Mouse (Mus musculus): ENCODE measurements around the gene Anapc11. TPM values are rescaled to one million over a fixed set of nuclear protein-coding genes. Genes with fewer than 3 reads are reported as not detected.

Anapc11 gene
- polyA plus RNA-seq (2015; fragmentation: Nextera tagmentation; extraction: Ambion mirVana) = 215 and 224 TPM in 2 replicates

GRCm38 (mm10) chr11:120598283-120598989 lies at the start of gene Anapc11, which contains the start of gene Alyref:
Anapc11 (plus strand) TSS chr11:120598421.
Alyref (minus strand) TSS chr11:120598365.
- Histone ChIP-seq H3K27me3 (ENCODE audit: control insufficient read depth, insufficient read depth, low read depth, low read length) (no peaks in the 10 kb centered on the region), H3K4me2 (ENCODE audit: low read depth, low read length) (peak within 1 kb of the TSS; percentile 92), H3K4me1 (replicated peaks; ENCODE audit: control insufficient read depth, insufficient read depth, low read length) (peaks cover 20% of the 10 kb centered on the region), H3K36me3 (ENCODE audit: control insufficient read depth, insufficient read depth, low read length) (peaks cover 43% of the 10 kb centered on the region), H3K27ac (ENCODE audit: low read length) (peak within 1 kb of the TSS; percentile 87), H3K9ac (ENCODE audit: low read length) (peak within 1 kb of the TSS; percentile 97), H3K4me3 (ENCODE audit: low read length) (peak within 1 kb of the TSS; percentile 93), H3K9me3 (ENCODE audit: control insufficient read depth, low read length) (no peaks in the 10 kb centered on the region)
- peak; percentile 98 for ATAC-seq (ENCODE audit: low read depth)
- under 1% methylated on average over 83 of the region's 88 CpGs for WGBS

GRCm38 (mm10) chr11:120548786-120549167 lies 49.4 kb upstream of the Anapc11 start:
- no peak for ATAC-seq (ENCODE audit: low read depth)
- no peaks in the 10 kb centered on the region for H3K9me3 ChIP-seq (ENCODE audit: control insufficient read depth, low read length)
- peak overlapping the region; percentile 95 for H3K4me2 ChIP-seq (ENCODE audit: low read depth, low read length)
- peaks cover 9% of the 10 kb centered on the region for H3K36me3 ChIP-seq (ENCODE audit: control insufficient read depth, insufficient read depth, low read length)
- peaks cover 24% of the 10 kb centered on the region for H3K4me1 ChIP-seq (replicated peaks; ENCODE audit: control insufficient read depth, insufficient read depth, low read length)
- H3K4me3 ChIP-seq (ENCODE audit: low read length) = peak overlapping the region; percentile 93
- peak overlapping the region; percentile 97 for H3K9ac ChIP-seq (ENCODE audit: low read length)
- no peaks in the 10 kb centered on the region for H3K27me3 ChIP-seq (ENCODE audit: control insufficient read depth, insufficient read depth, low read depth, low read length)
- peak overlapping the region; percentile 96 for H3K27ac ChIP-seq (ENCODE audit: low read length)
- WGBS = 11% methylated on average over 7 of the region's 7 CpGs

GRCm38 (mm10) chr11:120549168-120549945 lies 48.9 kb upstream of the Anapc11 start, which contains the start of gene Mcrip1:
Mcrip1 (minus strand) TSS chr11:120549727.
- no peaks in the 10 kb centered on the region for H3K27me3 ChIP-seq (ENCODE audit: control insufficient read depth, insufficient read depth, low read depth, low read length)
- H3K4me2 ChIP-seq (ENCODE audit: low read depth, low read length) = peak within 1 kb of the TSS; percentile 95
- H3K27ac ChIP-seq (ENCODE audit: low read length) = peak within 1 kb of the TSS; percentile 96
- peak within 1 kb of the TSS; percentile 97 for H3K9ac ChIP-seq (ENCODE audit: low read length)
- peaks cover 24% of the 10 kb centered on the region for H3K4me1 ChIP-seq (replicated peaks; ENCODE audit: control insufficient read depth, insufficient read depth, low read length)
- H3K36me3 ChIP-seq (ENCODE audit: control insufficient read depth, insufficient read depth, low read length) = peaks cover 5% of the 10 kb centered on the region
- peak within 1 kb of the TSS; percentile 93 for H3K4me3 ChIP-seq (ENCODE audit: low read length)
- no peaks in the 10 kb centered on the region for H3K9me3 ChIP-seq (ENCODE audit: control insufficient read depth, low read length)
- ATAC-seq (ENCODE audit: low read depth) = peak; percentile 92
- under 1% methylated on average over 63 of the region's 87 CpGs for WGBS

- H3K9ac ChIP-seq (ENCODE audit: low read length) = peak overlapping the region; percentile 97
- 53% methylated on average over 11 of the region's 11 CpGs for WGBS
These were observed 48.0 kb upstream of the Anapc11 start for GRCm38 (mm10) chr11:120549986-120550809.

GRCm38 (mm10) chr11:120550810-120551440 lies 47.3 kb upstream of the Anapc11 start, which contains the start of gene Ppp1r27:
Ppp1r27 (minus strand) TSS chr11:120551132.
- no peaks in the 10 kb centered on the region for H3K9me3 ChIP-seq (ENCODE audit: control insufficient read depth, low read length)
- ATAC-seq (ENCODE audit: low read depth) = no peak
- no peaks in the 10 kb centered on the region for H3K36me3 ChIP-seq (ENCODE audit: control insufficient read depth, insufficient read depth, low read length)
- H3K4me1 ChIP-seq (replicated peaks; ENCODE audit: control insufficient read depth, insufficient read depth, low read length) = peaks cover 21% of the 10 kb centered on the region
- peak within 1 kb of the TSS; percentile 93 for H3K4me3 ChIP-seq (ENCODE audit: low read length)
- WGBS = 92% methylated on average over 28 of the region's 28 CpGs
- peak within 1 kb of the TSS; percentile 95 for H3K4me2 ChIP-seq (ENCODE audit: low read depth, low read length)
- H3K9ac ChIP-seq (ENCODE audit: low read length) = peak within 1 kb of the TSS; percentile 97
- H3K27ac ChIP-seq (ENCODE audit: low read length) = peak within 1 kb of the TSS; percentile 96; the same call in 1 of the 2 replicates
- no peaks in the 10 kb centered on the region for H3K27me3 ChIP-seq (ENCODE audit: control insufficient read depth, insufficient read depth, low read depth, low read length)

More at GRCm38 (mm10) chr11:120549986-120550809, 48.0 kb upstream of the Anapc11 start:
- H3K27ac ChIP-seq (ENCODE audit: low read length) = peak overlapping the region; percentile 96
- H3K4me3 ChIP-seq (ENCODE audit: low read length) = peak overlapping the region; percentile 93
- no peaks in the 10 kb centered on the region for H3K36me3 ChIP-seq (ENCODE audit: control insufficient read depth, insufficient read depth, low read length)
- no peaks in the 10 kb centered on the region for H3K9me3 ChIP-seq (ENCODE audit: control insufficient read depth, low read length)
- peak; percentile 26; the same call in 1 of the 2 replicates for ATAC-seq (ENCODE audit: low read depth)
- H3K4me2 ChIP-seq (ENCODE audit: low read depth, low read length) = peak overlapping the region; percentile 95
- peaks cover 24% of the 10 kb centered on the region for H3K4me1 ChIP-seq (replicated peaks; ENCODE audit: control insufficient read depth, insufficient read depth, low read length)
- no peaks in the 10 kb centered on the region for H3K27me3 ChIP-seq (ENCODE audit: control insufficient read depth, insufficient read depth, low read depth, low read length)

- Histone ChIP-seq H3K27ac (ENCODE audit: low read length) (no peak overlapping the region), H3K27me3 (ENCODE audit: control insufficient read depth, insufficient read depth, low read depth, low read length) (no peaks in the 10 kb centered on the region), H3K4me2 (ENCODE audit: low read depth, low read length) (no peak overlapping the region), H3K36me3 (ENCODE audit: control insufficient read depth, insufficient read depth, low read length) (no peaks in the 10 kb centered on the region), H3K9ac (ENCODE audit: low read length) (no peak overlapping the region), H3K9me3 (ENCODE audit: control insufficient read depth, low read length) (peaks cover 4% of the 10 kb centered on the region), H3K4me1 (replicated peaks; ENCODE audit: control insufficient read depth, insufficient read depth, low read length) (peaks cover 16% of the 10 kb centered on the region), H3K4me3 (ENCODE audit: low read length) (no peak overlapping the region)
- 67% methylated on average over 5 of the region's 5 CpGs for WGBS
- no peak for ATAC-seq (ENCODE audit: low read depth)
These were observed 45.5 kb upstream of the Anapc11 start for GRCm38 (mm10) chr11:120552736-120553135.

- 77% methylated on average over 7 of the region's 7 CpGs for WGBS
- Histone ChIP-seq H3K9ac (ENCODE audit: low read length) (no peak overlapping the region), H3K27ac (ENCODE audit: low read length) (no peak overlapping the region), H3K4me1 (replicated peaks; ENCODE audit: control insufficient read depth, insufficient read depth, low read length) (peaks cover 4% of the 10 kb centered on the region; the same call in 1 of the 2 replicates), H3K27me3 (ENCODE audit: control insufficient read depth, insufficient read depth, low read depth, low read length) (no peaks in the 10 kb centered on the region), H3K4me3 (ENCODE audit: low read length) (no peak overlapping the region), H3K9me3 (ENCODE audit: control insufficient read depth, low read length) (peaks cover 5% of the 10 kb centered on the region), H3K36me3 (ENCODE audit: control insufficient read depth, insufficient read depth, low read length) (peaks cover 8% of the 10 kb centered on the region), H3K4me2 (ENCODE audit: low read depth, low read length) (no peak overlapping the region)
- no peak for ATAC-seq (ENCODE audit: low read depth)
These were observed 43.4 kb upstream of the Anapc11 start for GRCm38 (mm10) chr11:120554834-120555233.

GRCm38 (mm10) chr11:120555260-120555659 lies 43.0 kb upstream of the Anapc11 start:
- Histone ChIP-seq H3K36me3 (ENCODE audit: control insufficient read depth, insufficient read depth, low read length) (peaks cover 12% of the 10 kb centered on the region), H3K27me3 (ENCODE audit: control insufficient read depth, insufficient read depth, low read depth, low read length) (no peaks in the 10 kb centered on the region), H3K4me2 (ENCODE audit: low read depth, low read length) (no peak overlapping the region), H3K4me1 (replicated peaks; ENCODE audit: control insufficient read depth, insufficient read depth, low read length) (peaks cover under 1% of the 10 kb centered on the region; the same call in 1 of the 2 replicates), H3K4me3 (ENCODE audit: low read length) (no peak overlapping the region), H3K9ac (ENCODE audit: low read length) (no peak overlapping the region), H3K9me3 (ENCODE audit: control insufficient read depth, low read length) (peaks cover 5% of the 10 kb centered on the region), H3K27ac (ENCODE audit: low read length) (no peak overlapping the region)
- 76% methylated on average over 2 of the region's 2 CpGs for WGBS
- no peak for ATAC-seq (ENCODE audit: low read depth)

Measured in lung, embryonic 16.5 days (tissue).